Mouse (Mus musculus): Measurements from ENCODE around the gene Tec. TPM values are rescaled to one million over a fixed set of nuclear protein-coding genes. Genes with fewer than 3 reads are reported as not detected.

Gene Tec
- total RNA-seq, 4 experiments from 2014 or later: 1.1 to 5.9 (median 4.1) TPM

- DNase-seq (ENCODE audit: low spot score in 2 of 2): no peak
Measured at GRCm38 (mm10) chr5:72854141-72854990, 13.9 kb downstream of the Tec start.

GRCm38 (mm10) chr5:72853365-72853764 is 14.9 kb downstream of the Tec start:
- no peak for DNase-seq (ENCODE audit: low spot score in 2 of 2)

- no peak for DNase-seq (ENCODE audit: low spot score in 2 of 2)
Measured at GRCm38 (mm10) chr5:72852301-72852995, 15.8 kb downstream of the Tec start.

GRCm38 (mm10) chr5:72851674-72852098 is 16.6 kb downstream of the Tec start:
- no peak for DNase-seq (ENCODE audit: low spot score in 2 of 2)

GRCm38 (mm10) chr5:72850926-72851673 is 17.2 kb downstream of the Tec start:
- no peak for DNase-seq (ENCODE audit: low spot score in 2 of 2)

- no peak for DNase-seq (ENCODE audit: low spot score in 2 of 2)
Measured at GRCm38 (mm10) chr5:72848889-72849435, 19.3 kb downstream of the Tec start.

- DNase-seq (ENCODE audit: low spot score in 2 of 2): no peak
Measured at GRCm38 (mm10) chr5:72846712-72847111, 21.6 kb downstream of the Tec start.

GRCm38 (mm10) chr5:72845928-72846630 is 22.2 kb downstream of the Tec start:
- peak; percentile 25 to 28 for DNase-seq (ENCODE audit: low spot score in 2 of 2)

GRCm38 (mm10) chr5:72844776-72845495 is 23.3 kb downstream of the Tec start:
- DNase-seq (ENCODE audit: low spot score in 2 of 2): no peak

GRCm38 (mm10) chr5:72844294-72844693 is 24.0 kb downstream of the Tec start:
- no peak for DNase-seq (ENCODE audit: low spot score in 2 of 2)

- no peak for DNase-seq (ENCODE audit: low spot score in 2 of 2)
Measured at GRCm38 (mm10) chr5:72839655-72840054, 28.6 kb downstream of the Tec start.

GRCm38 (mm10) chr5:72838976-72839375 is 29.3 kb downstream of the Tec start:
- no peak for DNase-seq (ENCODE audit: low spot score in 2 of 2)

GRCm38 (mm10) chr5:72835656-72836055 is 32.6 kb downstream of the Tec start:
- no peak for DNase-seq (ENCODE audit: low spot score in 2 of 2)

GRCm38 (mm10) chr5:72832904-72833765 is 35.1 kb downstream of the Tec start:
- no peak for DNase-seq (ENCODE audit: low spot score in 2 of 2)

GRCm38 (mm10) chr5:72832191-72832590 is 36.1 kb downstream of the Tec start:
- no peak for DNase-seq (ENCODE audit: low spot score in 2 of 2)

GRCm38 (mm10) chr5:72830988-72831610 is 37.2 kb downstream of the Tec start:
- DNase-seq (ENCODE audit: low spot score in 2 of 2): no peak

GRCm38 (mm10) chr5:72829506-72830067 is 38.7 kb downstream of the Tec start:
- DNase-seq (ENCODE audit: low spot score in 2 of 2): no peak

- DNase-seq (ENCODE audit: low spot score in 2 of 2): no peak
Measured at GRCm38 (mm10) chr5:72828401-72828800, 39.9 kb downstream of the Tec start.

GRCm38 (mm10) chr5:72827435-72827834 is 40.8 kb downstream of the Tec start:
- DNase-seq (ENCODE audit: low spot score in 2 of 2): no peak
